Mouse (Mus musculus) spleen, postnatal 4 days (tissue): Measurements from ENCODE around the gene Slc22a2.
"Not testable (repeated sequence)": the region's sequence is repeated elsewhere in the genome, so short reads cannot be mapped to it uniquely, and the experiment has no call there.

Experiments used
- DNase-seq, 2 experiments: peaks; one replicate each; pipeline ENCODE4 v3.0.0; 2022; ENCODE audit warnings: low spot score in 2 of 2

Slc22a2 gene

GRCm38 (mm10) chr17:12630976-12631730 is 47.2 kb downstream of the Slc22a2 start:
- no peak for DNase-seq

- DNase-seq, result no peak
Observed at GRCm38 (mm10) chr17:12631771-12632600, 48.1 kb downstream of the Slc22a2 start.

- DNase-seq, result no peak
Observed at GRCm38 (mm10) chr17:12634814-12635213, 50.9 kb downstream of the Slc22a2 start.

GRCm38 (mm10) chr17:12639585-12639984 is 55.7 kb downstream of the Slc22a2 start:
- DNase-seq, result no peak

GRCm38 (mm10) chr17:12641087-12641486 is 57.2 kb downstream of the Slc22a2 start:
- no peak for DNase-seq

GRCm38 (mm10) chr17:12645461-12645860 is 61.5 kb downstream of the Slc22a2 start:
- no peak for DNase-seq

- DNase-seq, result no peak
Observed at GRCm38 (mm10) chr17:12652604-12653003, 68.7 kb downstream of the Slc22a2 start.

- DNase-seq, result no peak
Observed at GRCm38 (mm10) chr17:12654061-12654460, 70.1 kb downstream of the Slc22a2 start.

GRCm38 (mm10) chr17:12655826-12656225 is 71.9 kb downstream of the Slc22a2 start:
- no peak for DNase-seq

GRCm38 (mm10) chr17:12658784-12659183 is 74.9 kb downstream of the Slc22a2 start:
- DNase-seq, result no peak

GRCm38 (mm10) chr17:12659233-12659632 is 75.3 kb downstream of the Slc22a2 start:
- DNase-seq, result no peak

- no peak for DNase-seq
Observed at GRCm38 (mm10) chr17:12660572-12661260, 76.8 kb downstream of the Slc22a2 start.

GRCm38 (mm10) chr17:12664156-12664555 is 80.2 kb downstream of the Slc22a2 start:
- no peak for DNase-seq

- no peak for DNase-seq
Observed at GRCm38 (mm10) chr17:12668478-12669362, 84.8 kb downstream of the Slc22a2 start.

- DNase-seq, result no peak
Observed at GRCm38 (mm10) chr17:12669363-12669679, 85.4 kb downstream of the Slc22a2 start.

- DNase-seq, result no peak
Observed at GRCm38 (mm10) chr17:12671029-12671605, 87.2 kb downstream of the Slc22a2 start.

- no peak for DNase-seq
Observed at GRCm38 (mm10) chr17:12672285-12672790, 88.4 kb downstream of the Slc22a2 start.

- no peak for DNase-seq
Observed at GRCm38 (mm10) chr17:12673871-12674270, 89.9 kb downstream of the Slc22a2 start.

- not testable (repeated sequence) for DNase-seq
Observed at GRCm38 (mm10) chr17:12674980-12675379, 91.0 kb downstream of the Slc22a2 start.

GRCm38 (mm10) chr17:12675646-12676045 is 91.7 kb downstream of the Slc22a2 start, which contains the start of gene Slc22a1:
Gene Slc22a1, minus strand, starts transcription at chr17:12675829.
- DNase-seq, result no peak

- DNase-seq, result no peak
Observed at GRCm38 (mm10) chr17:12677139-12677538, 93.2 kb downstream of the Slc22a2 start.
